Mouse (Mus musculus) cortical plate, adult 2 months (tissue): ENCODE measurements around the gene Pip4k2a.

Experiments
- CTCF ChIP-seq: fragments of 200-500 bp; IDR thresholded peaks from 2 replicates; pipeline ENCODE4 v1.5.1; 2011; ENCODE audit warnings: mild to moderate bottlenecking, control low read depth, low read length; ENCODE audit not compliant: insufficient read depth; ENCODE audit errors: extremely low read depth
- POLR2A ChIP-seq: fragments of 200-500 bp; IDR thresholded peaks from 2 replicates; pipeline ENCODE4 v1.6.1; 2011; ENCODE audit warnings: mild to moderate bottlenecking, low read length, control low read depth; ENCODE audit not compliant: insufficient read depth; ENCODE audit errors: extremely low read depth

- no peak for TF ChIP-seq POLR2A
- TF ChIP-seq CTCF = no peak
Measured at GRCm38 (mm10) chr2:18814447-18814804, 183.5 kb downstream of the Pip4k2a start.
